Mouse (Mus musculus): ENCODE measurements around the gene Ift46.
"Not testable (repeated sequence)": the region's sequence is repeated elsewhere in the genome, so short reads cannot be mapped to it uniquely, and the experiment has no call there.

Gene Ift46

GRCm38 (mm10) chr9:44735886-44736285, 31.8 kb upstream of the Ift46 start:
- DNase-seq (ENCODE audit: low spot score in 2 of 2) = no peak

GRCm38 (mm10) chr9:44736301-44736700, 31.4 kb upstream of the Ift46 start:
- DNase-seq (ENCODE audit: low spot score in 2 of 2) = no peak

DNA sequence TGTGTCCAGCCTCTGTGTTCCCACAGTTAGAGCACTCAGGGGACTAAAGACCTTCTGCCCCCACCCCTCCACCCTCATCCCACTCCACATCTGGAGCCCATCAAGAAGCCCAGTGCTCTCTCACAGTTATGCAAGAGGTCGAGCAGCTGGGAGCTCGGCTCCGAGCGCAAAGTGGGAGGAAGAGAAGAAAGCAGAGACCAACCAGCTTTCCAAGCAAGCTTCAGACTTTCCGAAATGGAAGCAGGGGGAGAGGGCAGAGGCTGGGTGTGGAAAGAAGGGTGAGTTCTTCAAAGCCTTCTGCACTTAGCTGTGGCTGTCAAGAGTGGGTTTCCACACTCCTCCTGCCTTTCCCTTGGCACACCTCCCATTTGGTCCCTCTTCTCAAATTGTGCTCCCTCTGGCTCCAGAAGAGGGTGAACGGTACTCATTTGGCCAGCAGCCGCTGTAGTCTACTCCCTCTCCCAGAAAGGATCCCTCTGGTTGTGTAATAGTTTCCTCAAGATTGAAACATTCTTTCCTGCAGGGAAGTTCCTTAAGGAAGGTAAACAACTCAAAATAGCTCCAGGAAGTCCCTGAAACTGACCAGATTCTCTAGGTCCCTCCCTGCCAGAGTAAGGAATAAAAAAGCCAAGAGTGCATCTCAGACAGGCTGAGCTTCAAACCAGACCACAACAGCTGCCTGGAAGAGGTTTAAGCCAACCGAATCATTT, 30.3 kb upstream of the Ift46 start:
- no peak for DNase-seq (ENCODE audit: low spot score in 2 of 2)

- no peak for DNase-seq (ENCODE audit: low spot score in 2 of 2)
Observed at GRCm38 (mm10) chr9:44740663-44741192, 27.0 kb upstream of the Ift46 start.

DNA sequence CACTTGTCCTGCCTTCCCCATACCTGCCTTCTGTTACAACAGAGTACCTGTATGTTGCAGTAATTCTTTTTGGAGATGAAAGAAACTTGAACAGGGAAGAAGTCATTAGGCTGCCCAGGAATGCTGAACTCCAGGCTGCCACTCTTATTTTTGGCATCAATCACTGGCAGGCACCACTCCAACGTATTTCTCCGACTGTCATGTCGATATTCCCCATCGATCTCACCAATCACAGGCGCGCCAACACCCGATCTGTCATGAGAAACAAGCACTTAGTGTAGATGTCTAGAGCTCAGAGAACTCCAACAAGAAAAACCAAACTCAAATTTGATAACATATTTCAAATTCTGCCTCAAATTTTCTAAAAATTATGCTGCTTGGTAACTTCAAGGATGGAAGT, 22.3 kb upstream of the Ift46 start:
- DNase-seq (ENCODE audit: low spot score in 2 of 2) = no peak

DNA sequence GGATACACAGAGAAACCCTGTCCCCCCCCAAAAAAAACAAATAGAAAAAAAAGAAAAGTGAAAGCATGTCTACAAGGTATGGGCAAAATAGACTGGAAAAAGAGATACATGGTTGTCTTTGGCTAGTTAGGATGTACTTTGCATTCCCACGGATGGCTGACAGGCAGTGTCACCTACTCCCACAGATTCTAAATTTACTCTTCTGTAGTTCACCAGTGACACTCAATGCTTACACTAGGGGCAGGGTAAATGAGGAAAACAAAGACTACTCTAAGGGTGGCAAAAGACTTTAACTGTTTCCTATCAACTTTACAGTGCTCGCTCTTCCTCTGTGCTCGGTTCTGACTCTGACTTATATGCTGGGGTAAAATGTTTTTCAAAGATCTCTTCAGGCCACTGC, 21.0 kb upstream of the Ift46 start:
- no peak for DNase-seq (ENCODE audit: low spot score in 2 of 2)

GRCm38 (mm10) chr9:44747341-44747740, 20.4 kb upstream of the Ift46 start:
- no peak for DNase-seq (ENCODE audit: low spot score in 2 of 2)

DNA sequence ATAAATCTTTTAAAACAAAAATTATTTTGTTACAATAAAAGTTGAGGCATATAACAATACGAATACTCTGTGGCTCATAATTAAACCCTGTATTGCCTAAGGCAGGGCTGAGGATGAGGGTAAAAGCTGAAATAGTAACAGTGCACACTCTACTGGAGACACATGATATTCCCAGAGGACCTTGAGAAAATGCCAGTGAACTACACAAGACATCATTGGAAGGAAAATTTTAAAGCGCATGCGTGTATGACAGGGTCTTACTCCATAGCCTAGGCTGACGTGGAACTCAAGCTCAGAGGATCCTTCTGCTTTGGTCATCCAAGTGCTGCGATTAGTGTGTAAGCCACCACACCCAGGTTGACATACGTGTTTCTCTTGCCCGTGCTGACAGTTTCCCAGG, 19.2 kb upstream of the Ift46 start:
- no peak for DNase-seq (ENCODE audit: low spot score in 2 of 2)

- DNase-seq (ENCODE audit: low spot score in 2 of 2) = no peak
Observed at GRCm38 (mm10) chr9:44760873-44761272, 6.8 kb upstream of the Ift46 start.

GRCm38 (mm10) chr9:44768029-44768394, 304 bp downstream of the Ift46 start:
- DNase-seq (ENCODE audit: low spot score in 2 of 2) = not testable (repeated sequence)

DNA sequence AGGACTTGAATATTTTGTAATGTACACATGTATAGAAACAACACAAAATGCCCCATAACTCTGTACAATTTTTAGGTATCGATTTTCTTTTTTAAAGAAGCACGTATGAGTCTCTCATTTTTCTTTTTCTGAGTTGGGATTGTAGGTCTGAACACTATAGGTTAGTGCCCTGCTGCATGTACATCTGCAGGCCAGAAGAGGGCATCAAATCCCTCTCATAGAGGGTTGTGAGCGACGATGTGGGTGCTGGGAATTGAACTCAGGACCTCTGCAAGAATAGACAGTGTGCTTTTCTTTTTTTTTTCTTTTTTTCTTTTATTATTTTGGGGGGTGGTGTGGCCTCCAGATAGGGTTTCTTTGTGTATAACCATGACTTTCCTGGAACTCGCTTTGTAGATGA, 3.7 kb downstream of the Ift46 start:
- no peak for DNase-seq (ENCODE audit: low spot score in 2 of 2)

DNA sequence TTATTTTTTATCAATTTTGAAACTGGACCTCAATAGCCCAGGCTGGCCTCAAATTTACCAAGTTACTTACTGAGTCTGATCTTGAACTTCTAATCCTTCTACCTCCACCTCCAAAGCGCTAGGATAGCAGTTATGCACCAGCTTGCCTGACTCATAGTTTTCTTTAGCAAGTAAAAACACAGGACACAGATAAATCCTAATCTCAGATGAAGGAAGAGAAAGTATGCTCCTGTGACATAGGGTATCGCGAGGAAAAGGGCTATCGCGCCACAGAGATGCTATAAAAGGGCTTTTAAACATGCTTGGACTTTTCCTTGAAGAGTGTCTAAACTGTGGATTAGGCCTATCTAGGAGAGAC, 4.7 kb downstream of the Ift46 start:
- no peak for DNase-seq (ENCODE audit: low spot score in 2 of 2)

- peak; percentile 87 to 90 for DNase-seq (ENCODE audit: low spot score in 2 of 2)
Observed at GRCm38 (mm10) chr9:44772750-44773651, 5.3 kb downstream of the Ift46 start.

DNA sequence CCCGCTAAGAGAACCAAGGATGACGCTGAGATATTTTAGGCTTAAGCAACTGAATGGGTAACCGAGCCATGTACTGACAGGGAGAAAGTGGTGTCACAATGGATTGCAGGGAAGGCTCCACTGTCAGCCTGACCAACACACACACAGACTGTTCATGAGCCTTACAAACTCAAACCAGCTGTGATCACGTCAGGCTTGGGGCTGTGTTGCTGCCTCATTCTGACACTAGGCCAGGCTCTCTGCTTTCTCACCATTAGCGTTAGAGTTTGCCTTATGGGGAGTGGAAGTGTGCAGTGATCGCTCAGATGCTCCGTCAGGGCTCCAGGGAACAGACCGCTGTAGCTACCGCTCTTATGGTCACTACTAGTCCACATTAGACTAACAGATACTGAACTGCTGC, 25.1 kb downstream of the Ift46 start:
- no peak for DNase-seq (ENCODE audit: low spot score in 2 of 2)

DNA sequence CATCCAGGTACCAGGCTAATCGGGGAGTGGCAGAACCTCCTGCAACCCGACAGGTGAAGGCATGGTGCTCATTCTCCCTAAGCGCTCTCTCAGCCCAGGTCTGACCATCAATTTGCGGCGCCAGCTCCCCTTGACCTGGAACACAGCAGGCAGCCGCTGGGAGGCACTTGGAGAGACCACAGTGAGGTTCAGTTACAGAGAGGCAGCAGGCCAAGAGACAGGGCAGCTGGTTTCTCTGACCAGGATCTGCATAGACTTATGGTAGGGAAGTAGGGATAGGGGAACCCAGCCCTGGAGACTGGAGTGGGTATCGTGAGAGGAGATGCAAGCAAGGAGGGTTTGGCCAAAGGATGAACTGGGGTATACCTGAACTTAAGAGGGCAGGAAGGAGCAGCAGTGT, 30.6 kb downstream of the Ift46 start:
- DNase-seq (ENCODE audit: low spot score in 2 of 2) = no peak

- peak; percentile 83 to 92 for DNase-seq (ENCODE audit: low spot score in 2 of 2)
Observed at GRCm38 (mm10) chr9:44799102-44799957, 31.6 kb downstream of the Ift46 start, which contains the start of gene Tmem25. Gene Tmem25 (minus strand): TSS chr9:44799307.

- DNase-seq (ENCODE audit: low spot score in 2 of 2) = no peak
Observed at GRCm38 (mm10) chr9:44799958-44800324, 32.2 kb downstream of the Ift46 start.

- no peak for DNase-seq (ENCODE audit: low spot score in 2 of 2)
Observed at GRCm38 (mm10) chr9:44801669-44802068, 34.0 kb downstream of the Ift46 start.

- no peak for DNase-seq (ENCODE audit: low spot score in 2 of 2)
Observed at GRCm38 (mm10) chr9:44802808-44803450, 35.2 kb downstream of the Ift46 start, which contains the start of gene Ttc36. Gene Ttc36 (minus strand): TSS chr9:44803072.

GRCm38 (mm10) chr9:44804678-44805077, 37.0 kb downstream of the Ift46 start:
- no peak for DNase-seq (ENCODE audit: low spot score in 2 of 2)

- no peak for DNase-seq (ENCODE audit: low spot score in 2 of 2)
Observed at GRCm38 (mm10) chr9:44805536-44805935, 37.8 kb downstream of the Ift46 start.
